Comparison of ENCODE assay signal across 17 mouse cellular contexts in the genomic region with DNA sequence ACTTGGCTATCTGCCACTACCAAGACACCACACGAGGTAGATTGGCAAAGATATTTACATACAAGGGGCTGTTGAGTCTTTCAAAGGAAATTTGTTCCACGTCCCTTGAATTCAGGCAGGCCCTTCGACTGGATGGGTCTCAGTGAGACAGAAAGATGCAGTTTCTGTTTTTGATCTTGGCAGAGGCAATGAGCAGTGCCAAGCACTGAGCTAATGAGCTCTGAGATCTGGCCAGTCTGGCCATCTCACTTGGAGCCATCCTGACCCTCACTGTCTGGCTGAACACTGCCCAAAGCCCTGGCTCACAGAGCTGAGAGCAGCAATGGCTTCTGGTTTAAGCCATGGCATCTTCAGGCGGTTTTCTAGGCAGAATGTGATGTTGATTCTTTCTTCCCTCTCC.
A peak's percentile ranks its signal among the peaks of the same experiment; 100 is the strongest.
DNase-seq lines count a peak whose midpoint lies in the region; ATAC-seq and TF ChIP-seq lines count a peak whose summit lies in the region.
"Had no signal": no experiment of that assay in that cellular context is flagged by ENCODE, and none has a peak within 500 bp of the region (broad histone marks: within the 10 kb centered on the region; RNA-seq: fewer than 3 reads in every experiment).

No protein-coding gene starts in this region.

- H3K4me1 ChIP-seq in forebrain, postnatal 0 days (ENCODE audit: insufficient read depth): peaks cover 27% of the 10 kb centered on the region

- no peak overlapping the region for H3K4me3 ChIP-seq in forebrain, postnatal 0 days (ENCODE audit: low read depth, low read length)
- H3K4me3 ChIP-seq: embryonic facial prominence, embryonic 15.5 days; heart, embryonic 15.5 days; hindbrain, embryonic 10.5 days; lung, embryonic 15.5 days had no signal

- ATAC-seq in forebrain, postnatal 0 days: no peak
- ATAC-seq in erythroid progenitor cell, adult 5-6 weeks (replicated peaks; ENCODE audit: low FRiP score, poor library complexity, severe bottlenecking): no peak
- ATAC-seq: intestine, embryonic 16.5 days had no signal

- TF ChIP-seq CTCF in forebrain, postnatal 0 days (IDR thresholded peaks at IDR 0.05; ENCODE audit: low read depth): no peak

- H3K36me3 ChIP-seq in forebrain, postnatal 0 days (ENCODE audit: insufficient read depth): no peaks in the 10 kb centered on the region
- H3K36me3 ChIP-seq: embryonic facial prominence, embryonic 15.5 days; heart, embryonic 15.5 days; hindbrain, embryonic 10.5 days; lung, embryonic 15.5 days had no signal

- WGBS in forebrain, postnatal 0 days: 50% methylated on average over 4 of the region's 4 CpGs

- no peaks in the 10 kb centered on the region for H3K27me3 ChIP-seq in forebrain, postnatal 0 days (ENCODE audit: insufficient read depth, low read length)
- H3K27me3 ChIP-seq: CH12.LX; embryonic facial prominence, embryonic 15.5 days; heart, embryonic 15.5 days; lung, embryonic 15.5 days had no signal

- DNase-seq in cerebellum, adult 11-12 months: peak; percentile 82
- no peak for DNase-seq in cerebellum, postnatal 4 days (ENCODE audit: low spot score in 2 of 2)
- peak; percentile 30 for DNase-seq in layer of hippocampus, adult 9-11 months
- no peak for DNase-seq in layer of hippocampus, postnatal 14 days (ENCODE audit: low spot score in 2 of 2)
- DNase-seq in cerebellum, adult 9-11 months: peak; percentile 85
- DNase-seq in forebrain, postnatal 0 days: no peak
- DNase-seq in thymus, postnatal 36 days: no peak
- DNase-seq: adrenal gland, postnatal 36 days had no signal

- no peak overlapping the region for H3K9ac ChIP-seq in forebrain, postnatal 0 days
- H3K9ac ChIP-seq: embryonic facial prominence, embryonic 15.5 days; heart, embryonic 15.5 days; lung, embryonic 15.5 days had no signal

- peak overlapping the region; percentile 89 for H3K27ac ChIP-seq in forebrain, postnatal 0 days (ENCODE audit: low read depth, low read length)
- H3K27ac ChIP-seq: embryonic facial prominence, embryonic 15.5 days; heart, embryonic 15.5 days; hindbrain, embryonic 10.5 days; kidney, postnatal 0 days; lung, embryonic 15.5 days had no signal

- no peak overlapping the region for H3K4me2 ChIP-seq in forebrain, postnatal 0 days (ENCODE audit: low read depth)
- H3K4me2 ChIP-seq: embryonic facial prominence, embryonic 15.5 days; heart, embryonic 15.5 days; liver, embryonic 11.5 days; lung, embryonic 15.5 days had no signal

- no peaks in the 10 kb centered on the region for H3K9me3 ChIP-seq in forebrain, postnatal 0 days (ENCODE audit: low read length)
- H3K9me3 ChIP-seq: embryonic facial prominence, embryonic 15.5 days; heart, embryonic 15.5 days; hindbrain, embryonic 10.5 days; lung, embryonic 15.5 days had no signal

Comparison
In these comparisons a context has a peak if more than half of its experiments do, and no peak if none do; other contexts are left out.
1. DNase-seq: peak in cerebellum, adult 11-12 months (single experiment), layer of hippocampus, adult 9-11 months (single experiment) and cerebellum, adult 9-11 months (single experiment); none in cerebellum, postnatal 4 days (0 of 2), layer of hippocampus, postnatal 14 days (0 of 2), forebrain, postnatal 0 days (single experiment) and thymus, postnatal 36 days (0 of 2).